Mouse (Mus musculus) testis, adult 2 months (tissue): ENCODE measurements at regions not wholly inside any gene's neighbourhood (a gene's known extent, or its start where the extent isn't known, plus 50 kb on each side); places are given as distances from the start of the nearest gene placed in this dataset.

ENCODE experiments used
- H3K27ac ChIP-seq: fragments of 200-500 bp; 2 replicates; pipeline ENCODE4 v1.5.1; 2012; ENCODE audit warnings: low read depth, low read length; ENCODE audit not compliant: control insufficient read depth, insufficient read depth
- H3K27me3 ChIP-seq: fragments of 200-500 bp; 2 replicates; pipeline ENCODE4 v1.6.1; 2012; ENCODE audit warnings: mild to moderate bottlenecking, low read length, moderate library complexity; ENCODE audit not compliant: control insufficient read depth, insufficient read depth
- H3K36me3 ChIP-seq: fragments of 200-500 bp; 2 replicates; pipeline ENCODE4 v1.6.1; 2012; ENCODE audit warnings: mild to moderate bottlenecking, low read length; ENCODE audit not compliant: control insufficient read depth, insufficient read depth
- H3K4me1 ChIP-seq: fragments of 200-500 bp; 2 replicates; pipeline ENCODE4 v1.6.1; 2012; ENCODE audit warnings: low read length; ENCODE audit not compliant: control insufficient read depth, insufficient read depth
- H3K4me3 ChIP-seq: fragments of 200-500 bp; 2 replicates; pipeline ENCODE4 v1.5.1; 2012; ENCODE audit warnings: low read depth, mild to moderate bottlenecking, low read length, moderate library complexity, mixed read lengths; ENCODE audit not compliant: control insufficient read depth
- CTCF ChIP-seq: fragments of 200-500 bp; IDR thresholded peaks from 2 replicates; pipeline ENCODE4 v1.5.1; 2012; ENCODE audit warnings: low read depth, mild to moderate bottlenecking, inconsistent platforms, low read length, moderate library complexity; ENCODE audit not compliant: control insufficient read depth, insufficient read depth, insufficient replicate concordance
- POLR2A ChIP-seq: fragments of 200-500 bp; IDR thresholded peaks from 2 replicates; pipeline ENCODE4 v1.6.1; 2012; ENCODE audit warnings: low read depth, mild to moderate bottlenecking, inconsistent platforms, low read length, moderate library complexity; ENCODE audit not compliant: control insufficient read depth

DNA sequence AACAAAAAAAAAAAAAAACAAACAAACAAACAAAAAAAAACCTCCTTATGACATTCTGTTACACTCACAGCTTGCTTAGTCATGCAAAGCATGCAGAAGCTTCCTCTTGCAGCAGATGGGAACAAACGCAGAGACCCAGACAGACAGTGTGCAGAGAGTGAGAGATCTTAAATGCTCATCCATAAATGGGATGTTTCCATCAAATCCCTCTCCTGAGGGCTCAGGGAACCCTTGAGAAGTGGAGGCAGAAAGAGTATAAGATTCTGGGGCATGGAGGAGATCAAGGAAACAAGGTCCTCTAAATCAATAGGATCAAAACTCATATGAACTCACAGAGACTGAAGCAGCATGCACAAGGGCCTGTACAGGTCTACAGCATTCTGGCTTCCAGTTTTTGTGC is 52.5 kb downstream of the Adm start:
- Histone ChIP-seq H3K27ac (no peak overlapping the region), H3K4me1 (no peaks in the 10 kb centered on the region), H3K4me3 (no peak overlapping the region), H3K36me3 (no peaks in the 10 kb centered on the region), H3K27me3 (no peaks in the 10 kb centered on the region)
- no peak for TF ChIP-seq POLR2A
- TF ChIP-seq CTCF: no peak

DNA sequence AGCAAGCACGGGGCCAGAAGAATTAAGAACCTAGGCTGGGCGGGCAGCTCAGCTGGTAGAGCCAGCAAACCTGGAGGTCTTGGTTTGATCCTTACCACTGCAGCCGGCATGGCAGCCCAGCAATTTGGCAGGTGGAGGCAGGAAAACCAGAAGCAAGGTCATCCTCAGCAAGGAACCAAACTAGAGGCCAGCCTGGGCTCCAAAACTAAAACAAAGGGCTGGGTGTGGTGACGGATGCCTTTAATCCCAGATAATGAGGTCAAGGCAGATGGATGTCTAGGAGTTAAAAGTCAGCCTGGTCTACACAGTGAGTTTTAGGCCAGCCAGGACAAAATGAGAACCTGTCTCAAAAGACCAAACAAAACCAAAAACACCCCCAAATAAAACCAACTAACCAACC is 55.5 kb downstream of the Adm start:
- H3K36me3 ChIP-seq: no peaks in the 10 kb centered on the region
- no peak for TF ChIP-seq CTCF
- TF ChIP-seq POLR2A: no peak
- no peaks in the 10 kb centered on the region for H3K4me1 ChIP-seq
- no peak overlapping the region for H3K4me3 ChIP-seq
- no peak overlapping the region for H3K27ac ChIP-seq
- no peaks in the 10 kb centered on the region for H3K27me3 ChIP-seq

DNA sequence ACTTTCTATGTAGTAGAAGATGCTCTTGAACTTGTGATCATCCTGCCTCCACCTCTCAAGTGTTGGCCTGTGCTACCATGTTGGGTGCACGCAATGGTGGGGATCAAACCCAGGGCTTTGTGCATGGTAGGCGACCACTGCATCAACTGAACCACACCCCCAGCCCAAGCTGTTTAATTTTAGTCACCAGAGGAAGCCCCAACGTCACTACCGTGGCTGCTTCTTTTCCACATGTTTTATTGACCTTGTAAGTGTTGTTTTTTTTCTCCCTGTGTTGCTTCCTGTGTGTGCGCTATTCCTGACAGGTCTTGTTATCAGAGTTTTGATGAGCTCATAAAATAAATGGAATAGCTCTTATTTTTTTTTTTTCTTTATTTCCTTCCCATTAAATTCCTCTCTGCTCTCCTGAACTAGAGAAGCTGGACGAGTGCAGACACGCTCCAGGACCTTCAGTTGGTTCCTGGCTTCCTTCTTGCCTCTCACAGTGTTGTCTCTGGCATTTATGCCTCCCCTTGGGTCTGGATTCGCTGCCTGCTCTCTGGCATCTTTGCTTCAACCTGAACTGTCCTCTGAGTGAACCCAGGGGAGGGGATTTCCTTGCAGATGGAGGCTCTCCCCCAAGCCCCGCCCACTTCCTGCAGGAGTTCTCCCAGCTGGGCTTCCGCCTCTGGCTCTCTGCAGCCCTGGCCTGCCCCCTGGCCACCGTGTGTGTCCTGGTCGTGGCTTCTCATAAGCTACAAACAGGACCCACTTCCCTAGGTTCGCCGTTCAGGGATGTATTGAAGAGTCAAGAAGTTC is 61.6 kb downstream of the Adm start:
- Histone ChIP-seq H3K27me3 (no peaks in the 10 kb centered on the region), H3K36me3 (no peaks in the 10 kb centered on the region), H3K4me3 (peak overlapping the region; percentile 23; the same call in 1 of the 2 replicates), H3K4me1 (peaks cover 3% of the 10 kb centered on the region; the same call in 1 of the 2 replicates), H3K27ac (no peak overlapping the region)
- no peak for TF ChIP-seq CTCF
- no peak for TF ChIP-seq POLR2A

DNA sequence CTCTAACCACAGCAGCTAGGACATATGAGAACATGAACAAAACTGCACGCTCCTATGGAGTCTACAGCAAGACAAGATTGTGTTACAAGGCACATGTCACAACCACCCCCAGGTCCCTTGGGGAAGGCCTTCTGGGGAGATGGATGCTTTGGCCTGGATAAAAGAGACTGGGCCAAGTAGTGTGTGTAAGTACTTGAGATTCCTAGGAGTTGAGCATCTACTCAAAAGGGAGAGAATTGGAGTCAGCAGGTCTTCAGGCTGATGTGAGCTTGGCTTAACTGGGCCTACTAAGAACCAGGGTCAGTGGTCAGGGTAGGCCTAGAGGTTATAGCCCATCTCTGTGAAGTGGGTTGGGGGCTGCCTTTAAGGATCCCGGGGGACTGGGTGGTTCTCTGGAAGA is 62.8 kb downstream of the Adm start:
- H3K4me1 ChIP-seq: peaks cover 3% of the 10 kb centered on the region; the same call in 1 of the 2 replicates
- no peak for TF ChIP-seq CTCF
- TF ChIP-seq POLR2A: no peak
- no peak overlapping the region for H3K27ac ChIP-seq
- no peak overlapping the region for H3K4me3 ChIP-seq
- no peaks in the 10 kb centered on the region for H3K36me3 ChIP-seq
- H3K27me3 ChIP-seq: no peaks in the 10 kb centered on the region

DNA sequence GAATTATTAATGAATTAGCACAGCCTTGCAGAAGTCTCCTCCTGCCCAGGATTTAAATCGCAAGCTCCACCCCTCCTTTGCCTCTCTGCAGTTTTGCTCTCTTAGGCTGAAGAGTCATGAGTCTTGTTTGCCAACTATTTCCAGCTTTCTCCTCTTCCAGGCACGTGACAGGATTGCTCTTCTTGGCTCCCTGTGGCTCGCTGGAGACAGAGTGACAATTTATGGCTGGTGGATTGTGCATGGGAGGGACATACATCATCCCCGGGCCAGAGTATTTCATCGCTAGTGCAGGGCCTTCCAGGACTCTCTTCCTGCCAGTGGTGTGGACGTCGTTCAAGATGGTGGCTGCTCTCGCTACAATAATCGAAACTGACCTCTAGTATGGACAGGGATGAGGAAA is 63.4 kb downstream of the Adm start:
- H3K4me1 ChIP-seq: peaks cover 3% of the 10 kb centered on the region; the same call in 1 of the 2 replicates
- H3K27ac ChIP-seq: no peak overlapping the region
- no peaks in the 10 kb centered on the region for H3K27me3 ChIP-seq
- TF ChIP-seq CTCF (no peak), POLR2A (no peak)
- no peaks in the 10 kb centered on the region for H3K36me3 ChIP-seq
- H3K4me3 ChIP-seq: no peak overlapping the region

DNA sequence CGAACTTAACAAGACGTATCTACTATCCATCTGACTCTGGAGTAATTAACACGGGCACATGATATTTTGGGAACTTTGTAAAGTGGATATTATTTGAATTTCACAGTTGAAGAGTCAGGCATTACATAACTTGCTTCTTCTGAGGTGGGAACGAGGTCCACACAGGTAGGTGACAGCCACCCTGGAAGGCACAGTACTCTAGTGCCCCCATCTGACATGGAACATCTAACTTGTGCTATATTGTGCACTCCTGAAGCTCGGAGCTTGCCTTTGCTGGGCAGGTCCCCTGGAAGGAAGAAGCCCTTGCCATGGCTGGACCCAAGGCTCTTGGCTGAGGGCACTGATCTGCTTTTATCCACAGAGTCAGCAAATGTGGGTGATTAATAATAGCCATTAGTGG is 66.8 kb downstream of the Adm start:
- no peak for TF ChIP-seq POLR2A
- Histone ChIP-seq H3K4me1 (no peaks in the 10 kb centered on the region), H3K4me3 (no peak overlapping the region), H3K27me3 (no peaks in the 10 kb centered on the region), H3K36me3 (no peaks in the 10 kb centered on the region), H3K27ac (no peak overlapping the region)

DNA sequence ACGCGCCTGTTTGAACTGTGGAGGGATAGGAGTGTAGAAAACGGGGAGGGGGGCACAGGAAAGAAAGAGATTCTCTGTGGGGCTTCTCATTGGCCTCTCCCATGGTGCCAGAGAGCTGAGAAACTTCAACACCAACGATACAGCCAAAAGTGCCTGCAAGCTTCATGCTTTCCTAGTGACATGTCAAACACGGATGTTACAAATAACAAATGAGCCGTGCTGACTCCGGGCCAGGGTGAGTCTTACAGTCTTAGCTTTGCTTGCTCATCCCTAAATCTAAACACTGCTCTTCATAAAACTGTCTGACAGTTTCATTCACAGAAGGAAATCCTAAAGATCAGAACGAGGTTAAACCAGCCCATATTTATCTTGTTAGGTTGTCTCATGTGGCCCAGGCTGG is 68.3 kb downstream of the Adm start:
- Histone ChIP-seq H3K4me3 (no peak overlapping the region), H3K36me3 (no peaks in the 10 kb centered on the region), H3K4me1 (no peaks in the 10 kb centered on the region), H3K27ac (no peak overlapping the region), H3K27me3 (no peaks in the 10 kb centered on the region)
- TF ChIP-seq POLR2A (no peak), CTCF (no peak)
